Mouse (Mus musculus) forebrain, embryonic 10.5 days (tissue): ENCODE measurements around the gene Gab2. TPM values are rescaled to one million over a fixed set of nuclear protein-coding genes. Genes with fewer than 3 reads are reported as not detected.

Experiments
- DNase-seq: peaks from one replicate; pipeline ENCODE4 v3.0.0-alpha.2; 2017; ENCODE audit warnings: low spot score; ENCODE audit errors: extremely low spot score
- H3K27ac ChIP-seq: fragments of 300-500 bp; sonication (generic); 2 replicates; pipeline ENCODE4 v1.5.1; 2016; ENCODE audit warnings: mild to moderate bottlenecking
- H3K27me3 ChIP-seq: fragments of 300-500 bp; sonication (generic); 2 replicates; pipeline ENCODE4 v1.6.1; 2016; ENCODE audit warnings: mild to moderate bottlenecking; ENCODE audit not compliant: poor library complexity, severe bottlenecking
- H3K36me3 ChIP-seq: fragments of 300-500 bp; sonication (generic); replicated peaks from 2 replicates; pipeline ENCODE4 v1.6.1; 2016; ENCODE audit warnings: mild to moderate bottlenecking, moderate library complexity
- H3K4me1 ChIP-seq: fragments of 300-500 bp; sonication (generic); 2 replicates; pipeline ENCODE4 v1.6.1; 2016
- H3K4me3 ChIP-seq: fragments of 300-500 bp; sonication (generic); 2 replicates; pipeline ENCODE4 v1.5.1; 2016; ENCODE audit warnings: mild to moderate bottlenecking, moderate library complexity
- H3K9me3 ChIP-seq: fragments of 300-500 bp; sonication (generic); 2 replicates; pipeline ENCODE4 v1.6.1; 2016; ENCODE audit warnings: mild to moderate bottlenecking, moderate library complexity
- WGBS: fragments of 180-500 bp; shearing (Covaris S2); methylation state at CpG from one replicate; pipeline ENCODE4 v1.1.7; 2016; 5-methylcytosine and 5-hydroxymethylcytosine counted together
- polyA plus RNA-seq: library from polyadenylated mRNA; unstranded; fragments of >200 nt; fragmentation: Nextera tagmentation; extraction: Ambion mirVana; gene quantifications from 2 replicates; pipeline ENCODE4 v1.2.1, GENCODE M21; 2016

Gene Gab2
- polyA plus RNA-seq, 1 experiment from 2014 or later, result 5.2 TPM

DNA sequence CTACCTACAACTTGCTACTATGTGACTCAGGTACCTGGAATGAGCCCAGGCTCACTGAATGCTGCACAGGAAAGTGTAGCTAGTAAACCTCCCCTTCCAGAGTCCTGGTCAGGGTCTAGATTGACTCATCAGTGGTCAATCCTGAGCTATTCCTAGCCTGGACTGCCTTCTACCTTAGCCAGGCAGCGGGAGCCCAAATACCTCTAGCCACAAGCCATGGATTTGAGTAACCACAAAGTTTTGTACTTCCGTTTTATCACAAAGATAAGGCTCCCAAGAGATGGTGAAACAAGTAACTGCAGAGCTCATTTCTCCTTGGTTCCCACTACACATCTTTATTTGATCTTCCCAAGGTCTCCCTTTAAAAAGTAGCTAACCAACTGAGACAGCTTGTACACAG lies 219.5 kb downstream of the Gab2 start:
- Histone ChIP-seq H3K9me3 (no peaks in the 10 kb centered on the region), H3K4me1 (no peaks in the 10 kb centered on the region), H3K4me3 (no peak overlapping the region), H3K36me3 (peaks cover 17% of the 10 kb centered on the region), H3K27me3 (no peaks in the 10 kb centered on the region), H3K27ac (no peak overlapping the region)
- 91% methylated on average over 2 of the region's 2 CpGs for WGBS
- DNase-seq, result peak; percentile 2

GRCm38 (mm10) chr7:97301321-97301720 lies 219.9 kb downstream of the Gab2 start:
- peak; percentile 3 for DNase-seq
- Histone ChIP-seq H3K27ac (no peak overlapping the region), H3K4me3 (no peak overlapping the region), H3K36me3 (peaks cover 17% of the 10 kb centered on the region), H3K4me1 (no peaks in the 10 kb centered on the region), H3K9me3 (no peaks in the 10 kb centered on the region), H3K27me3 (no peaks in the 10 kb centered on the region)
- WGBS, result 86% methylated on average over 8 of the region's 8 CpGs

DNA sequence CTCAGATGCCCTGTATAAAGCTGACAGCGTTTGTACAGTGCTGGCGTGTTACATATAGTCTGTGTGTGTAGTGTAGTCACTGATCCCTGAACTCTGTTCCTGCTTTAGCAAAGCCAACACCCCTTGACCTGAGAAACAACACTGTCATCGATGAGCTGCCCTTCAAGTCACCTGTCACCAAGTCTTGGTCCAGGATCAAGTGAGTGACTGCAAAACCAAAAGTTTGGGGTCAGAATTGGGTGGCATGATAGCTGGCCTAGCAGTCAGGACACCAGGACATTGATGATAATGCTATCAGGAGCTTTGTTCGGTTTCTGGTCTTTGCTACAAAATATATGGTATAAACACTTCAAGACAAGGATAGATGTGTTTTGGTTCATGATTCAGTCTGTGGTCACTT lies 220.9 kb downstream of the Gab2 start:
- no peak overlapping the region for H3K4me3 ChIP-seq
- 92% methylated on average over 4 of the region's 4 CpGs for WGBS
- H3K27ac ChIP-seq, result no peak overlapping the region
- H3K36me3 ChIP-seq, result peaks cover 17% of the 10 kb centered on the region
- H3K9me3 ChIP-seq, result no peaks in the 10 kb centered on the region
- H3K27me3 ChIP-seq, result no peaks in the 10 kb centered on the region
- peak; percentile 9 for DNase-seq
- H3K4me1 ChIP-seq, result no peaks in the 10 kb centered on the region

DNA sequence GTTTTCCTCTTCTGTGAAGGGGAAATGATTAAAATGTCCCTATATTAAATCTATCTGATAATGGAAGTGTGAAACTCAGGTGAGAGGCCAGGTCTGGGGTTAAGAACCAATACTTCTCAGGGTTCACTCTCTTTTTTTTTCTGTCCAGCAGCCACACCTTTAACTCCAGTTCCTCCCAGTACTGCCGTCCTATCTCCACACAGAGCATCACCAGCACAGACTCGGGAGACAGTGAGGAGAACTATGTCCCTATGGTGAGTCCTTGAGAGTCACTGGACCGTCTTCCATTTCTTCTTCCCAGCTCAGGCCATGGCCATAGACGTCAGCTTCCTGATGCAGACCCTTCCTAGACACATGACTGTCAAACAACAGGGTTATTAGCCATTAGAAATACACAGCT lies 221.5 kb downstream of the Gab2 start:
- no peak for DNase-seq
- peaks cover 19% of the 10 kb centered on the region for H3K36me3 ChIP-seq
- no peaks in the 10 kb centered on the region for H3K9me3 ChIP-seq
- H3K27ac ChIP-seq, result no peak overlapping the region
- H3K4me3 ChIP-seq, result no peak overlapping the region
- no peaks in the 10 kb centered on the region for H3K4me1 ChIP-seq
- H3K27me3 ChIP-seq, result no peaks in the 10 kb centered on the region
- WGBS, result 85% methylated on average over 4 of the region's 4 CpGs

GRCm38 (mm10) chr7:97303614-97304013 lies 222.2 kb downstream of the Gab2 start:
- H3K27ac ChIP-seq, result no peak overlapping the region
- WGBS, result 82% methylated on average over 2 of the region's 2 CpGs
- no peaks in the 10 kb centered on the region for H3K4me1 ChIP-seq
- peaks cover 24% of the 10 kb centered on the region for H3K36me3 ChIP-seq
- H3K9me3 ChIP-seq, result no peaks in the 10 kb centered on the region
- no peaks in the 10 kb centered on the region for H3K27me3 ChIP-seq
- H3K4me3 ChIP-seq, result no peak overlapping the region
- peak; percentile 7 for DNase-seq

- DNase-seq, result peak; percentile 12
- peaks cover 33% of the 10 kb centered on the region for H3K36me3 ChIP-seq
- no peaks in the 10 kb centered on the region for H3K9me3 ChIP-seq
These were observed 223.1 kb downstream of the Gab2 start for GRCm38 (mm10) chr7:97304471-97304870.

DNA sequence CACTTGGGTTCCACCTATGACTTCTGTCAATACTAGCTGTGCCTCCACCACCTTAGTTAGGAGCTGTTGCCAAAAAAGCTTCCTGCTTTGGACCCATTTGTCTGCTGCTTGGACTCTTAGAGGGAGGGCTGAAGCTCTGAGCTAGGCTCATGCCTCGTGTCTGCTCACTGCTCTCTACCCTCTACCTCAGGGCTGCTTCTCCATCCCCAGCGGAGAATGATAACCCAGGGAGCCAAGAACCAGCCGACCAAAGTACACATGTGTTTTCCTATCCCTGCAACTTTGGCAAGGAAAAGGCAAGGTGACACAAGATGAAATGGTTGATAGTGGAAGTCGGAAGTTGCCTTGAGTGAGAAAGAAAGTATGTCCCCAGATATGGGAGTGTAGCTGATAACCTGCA lies 223.8 kb downstream of the Gab2 start:
- no peaks in the 10 kb centered on the region for H3K4me1 ChIP-seq
- no peak overlapping the region for H3K27ac ChIP-seq
- DNase-seq, result peak; percentile 9
- WGBS, result 83% methylated on average over 4 of the region's 4 CpGs
- no peaks in the 10 kb centered on the region for H3K27me3 ChIP-seq
- no peak overlapping the region for H3K4me3 ChIP-seq
- H3K36me3 ChIP-seq, result peaks cover 39% of the 10 kb centered on the region
- H3K9me3 ChIP-seq, result no peaks in the 10 kb centered on the region

More at GRCm38 (mm10) chr7:97304471-97304870, 223.1 kb downstream of the Gab2 start:
- no peak overlapping the region for H3K27ac ChIP-seq
- no peak overlapping the region for H3K4me3 ChIP-seq
- H3K27me3 ChIP-seq, result no peaks in the 10 kb centered on the region
- no peaks in the 10 kb centered on the region for H3K4me1 ChIP-seq

GRCm38 (mm10) chr7:97306813-97307212 lies 225.4 kb downstream of the Gab2 start:
- peaks cover 54% of the 10 kb centered on the region for H3K36me3 ChIP-seq
- no peaks in the 10 kb centered on the region for H3K4me1 ChIP-seq
- H3K9me3 ChIP-seq, result no peaks in the 10 kb centered on the region
- WGBS, result 95% methylated on average over 2 of the region's 2 CpGs
- no peaks in the 10 kb centered on the region for H3K27me3 ChIP-seq
- no peak overlapping the region for H3K4me3 ChIP-seq
- DNase-seq, result no peak
- no peak overlapping the region for H3K27ac ChIP-seq

DNA sequence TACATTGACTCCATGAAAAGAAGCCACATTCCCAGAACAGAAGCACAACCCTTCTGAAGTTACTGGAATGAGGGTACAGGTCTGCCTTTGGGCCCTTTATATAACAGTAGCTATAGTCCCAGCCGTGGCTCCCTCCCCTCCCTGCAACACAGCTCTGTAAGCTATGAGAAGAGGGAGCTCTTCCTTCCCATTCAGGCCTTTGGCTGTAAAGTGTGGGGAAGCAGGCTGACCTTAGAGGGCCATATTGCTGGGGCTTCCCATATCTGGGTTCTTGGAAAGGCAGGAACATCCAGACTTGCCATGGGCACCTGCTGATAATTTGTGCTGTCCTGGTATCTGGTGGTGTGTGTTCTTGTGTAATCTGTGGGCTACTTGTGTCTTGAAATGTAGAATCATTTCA lies 226.2 kb downstream of the Gab2 start:
- peaks cover 56% of the 10 kb centered on the region for H3K36me3 ChIP-seq
- no peaks in the 10 kb centered on the region for H3K27me3 ChIP-seq
- H3K9me3 ChIP-seq, result no peaks in the 10 kb centered on the region
- 91% methylated on average over 1 of the region's 1 CpGs for WGBS
- H3K4me3 ChIP-seq, result no peak overlapping the region
- no peak for DNase-seq
- no peak overlapping the region for H3K27ac ChIP-seq
- no peaks in the 10 kb centered on the region for H3K4me1 ChIP-seq

DNA sequence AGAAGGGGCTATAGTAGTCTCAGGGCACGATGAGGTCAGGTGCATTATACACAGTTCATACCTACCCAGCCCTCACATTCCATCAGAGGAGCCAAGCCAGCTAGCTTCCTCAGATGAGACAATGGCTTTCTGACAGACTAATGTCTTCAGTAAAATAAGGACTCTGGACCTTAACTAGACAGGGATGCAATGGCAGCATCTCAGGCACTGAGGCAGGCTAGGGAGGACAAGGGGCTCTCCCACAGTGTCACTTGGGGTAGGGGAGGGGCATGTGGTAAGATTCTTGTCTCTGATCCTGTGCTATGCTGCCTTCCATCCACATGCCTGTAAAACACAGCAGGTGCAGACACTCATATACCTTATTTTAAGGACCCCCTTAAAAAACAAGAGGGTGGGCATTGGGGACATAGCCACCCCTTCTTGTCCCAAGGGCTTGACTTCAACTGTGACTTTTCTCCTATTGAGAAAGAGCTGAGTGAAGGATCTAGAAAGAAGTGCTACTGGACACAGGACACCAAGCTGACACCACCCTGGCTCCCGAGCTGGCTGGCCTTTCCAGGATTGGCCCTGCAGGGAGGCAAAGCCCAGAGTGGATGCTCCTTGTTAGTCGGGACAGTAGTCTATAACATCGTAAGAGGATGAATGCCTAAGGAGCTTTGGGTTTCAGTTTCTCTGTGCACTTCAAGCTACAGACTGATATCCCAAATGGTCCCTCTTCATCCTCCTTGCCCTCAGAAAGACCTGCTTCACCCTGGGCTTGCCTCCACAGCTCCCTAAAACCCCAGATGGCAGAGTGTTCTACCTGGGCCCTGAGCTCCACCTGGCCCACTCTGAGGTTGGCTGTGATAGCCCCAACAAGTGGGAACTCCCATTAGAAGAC lies 228.3 kb downstream of the Gab2 start:
- 83% methylated on average over 4 of the region's 4 CpGs for WGBS
- Histone ChIP-seq H3K27me3 (no peaks in the 10 kb centered on the region), H3K27ac (no peak overlapping the region), H3K36me3 (peaks cover 44% of the 10 kb centered on the region), H3K4me3 (no peak overlapping the region), H3K9me3 (no peaks in the 10 kb centered on the region), H3K4me1 (no peaks in the 10 kb centered on the region)
- no peak for DNase-seq

DNA sequence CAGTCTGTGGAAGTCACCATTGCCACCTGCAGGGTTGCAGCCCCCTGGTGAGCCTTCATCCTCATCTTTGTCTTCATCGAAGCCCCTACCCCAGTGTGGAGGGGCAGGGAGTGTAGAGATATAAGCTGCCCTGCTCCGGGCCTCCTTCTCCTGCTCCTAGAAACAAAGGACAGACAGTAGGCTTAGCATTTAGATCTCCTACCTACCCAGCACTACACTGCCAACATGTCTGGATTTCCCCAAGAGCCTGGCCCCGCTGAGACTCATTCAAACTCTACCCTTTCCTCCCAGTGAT lies 228.9 kb downstream of the Gab2 start:
- Histone ChIP-seq H3K4me3 (no peak overlapping the region), H3K27me3 (no peaks in the 10 kb centered on the region), H3K27ac (no peak overlapping the region), H3K4me1 (no peaks in the 10 kb centered on the region), H3K9me3 (no peaks in the 10 kb centered on the region), H3K36me3 (peaks cover 40% of the 10 kb centered on the region)
- DNase-seq, result no peak
- WGBS, result 82% methylated on average over 3 of the region's 3 CpGs

- Histone ChIP-seq H3K27me3 (no peaks in the 10 kb centered on the region), H3K27ac (no peak overlapping the region), H3K36me3 (peaks cover 40% of the 10 kb centered on the region), H3K4me1 (no peaks in the 10 kb centered on the region), H3K9me3 (no peaks in the 10 kb centered on the region), H3K4me3 (no peak overlapping the region)
- no peak for DNase-seq
- WGBS, result 93% methylated on average over 14 of the region's 14 CpGs
These were observed 230.2 kb downstream of the Gab2 start for GRCm38 (mm10) chr7:97311620-97312019.

DNA sequence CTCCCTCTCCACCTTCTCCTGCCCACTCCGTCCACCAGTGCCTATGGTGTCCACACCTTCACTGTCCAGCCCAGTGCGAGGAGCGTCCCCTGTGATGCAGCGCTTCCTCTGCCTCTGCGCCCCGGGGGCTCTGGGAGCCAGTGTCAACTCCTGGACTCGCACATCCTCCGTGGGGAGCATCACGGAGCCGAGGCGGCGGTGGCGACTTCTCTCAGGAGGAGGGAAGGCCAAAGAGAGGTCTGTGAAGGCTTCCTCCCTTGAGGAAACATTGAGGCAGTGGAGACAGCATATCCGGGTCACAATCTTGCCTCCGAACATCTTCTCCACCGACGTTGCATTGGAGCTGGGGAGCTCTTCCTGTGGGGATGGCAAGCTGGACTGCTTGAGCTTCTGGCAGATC lies 230.8 kb downstream of the Gab2 start:
- H3K4me3 ChIP-seq, result no peak overlapping the region
- no peaks in the 10 kb centered on the region for H3K9me3 ChIP-seq
- no peaks in the 10 kb centered on the region for H3K27me3 ChIP-seq
- DNase-seq, result no peak
- H3K4me1 ChIP-seq, result no peaks in the 10 kb centered on the region
- H3K27ac ChIP-seq, result no peak overlapping the region
- 85% methylated on average over 17 of the region's 17 CpGs for WGBS
- peaks cover 40% of the 10 kb centered on the region for H3K36me3 ChIP-seq

GRCm38 (mm10) chr7:97312856-97313255 lies 231.5 kb downstream of the Gab2 start:
- Histone ChIP-seq H3K27ac (peak overlapping the region; percentile 1; the same call in 1 of the 2 replicates), H3K36me3 (peaks cover 38% of the 10 kb centered on the region), H3K4me3 (no peak overlapping the region), H3K4me1 (no peaks in the 10 kb centered on the region), H3K27me3 (no peaks in the 10 kb centered on the region), H3K9me3 (no peaks in the 10 kb centered on the region)
- no peak for DNase-seq
- 94% methylated on average over 6 of the region's 6 CpGs for WGBS
